ENCODE assay signal across 12 mouse cellular contexts in the genomic region with DNA sequence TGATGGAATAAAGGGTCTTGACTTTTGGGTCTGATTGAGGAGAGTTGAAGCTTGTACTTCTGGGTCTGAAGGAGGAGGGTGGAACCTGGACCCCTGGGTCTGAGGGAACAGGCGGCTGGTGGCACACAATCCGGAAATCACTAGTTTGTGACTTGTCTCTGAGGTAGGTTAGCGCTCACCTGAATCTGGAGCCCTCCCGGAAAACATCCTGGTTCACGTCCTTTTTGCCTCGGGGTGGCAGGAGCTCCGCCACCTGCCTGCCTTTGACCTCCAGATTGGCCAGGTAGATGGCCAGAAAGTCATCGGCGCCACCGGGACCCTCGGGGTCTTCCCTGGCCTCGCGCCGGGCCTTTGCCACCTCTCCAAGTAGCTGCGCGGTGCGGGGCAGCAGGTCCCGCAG. TPM values are rescaled to one million over a fixed set of nuclear protein-coding genes. Genes with fewer than 3 reads are reported as not detected.
DNase-seq lines count a peak whose midpoint lies in the region; ATAC-seq and TF ChIP-seq lines count a peak whose summit lies in the region.
"Had no signal": no experiment of that assay in that cellular context is flagged by ENCODE, and none has a peak within 500 bp of the region (broad histone marks: within the 10 kb centered on the region; RNA-seq: fewer than 3 reads in every experiment).

No protein-coding gene starts in this region.

- peaks cover 14% of the 10 kb centered on the region for H3K27me3 ChIP-seq in heart, embryonic 16.5 days (ENCODE audit: control insufficient read depth, insufficient read depth, low read length)
- H3K27me3 ChIP-seq in E14TG2a.4 (ENCODE audit: insufficient read depth, low read length): peaks cover 14% of the 10 kb centered on the region
- H3K27me3 ChIP-seq in embryonic facial prominence, embryonic 12.5 days: peaks cover 27% of the 10 kb centered on the region
- H3K27me3 ChIP-seq in limb, embryonic 12.5 days: peaks cover 49% of the 10 kb centered on the region
- H3K27me3 ChIP-seq in forebrain, embryonic 16.5 days (replicated peaks; ENCODE audit: control insufficient read depth, insufficient read depth, low read length): peaks cover 22% of the 10 kb centered on the region

- TF ChIP-seq CTCF in E14TG2a.4 (conservative IDR thresholded peaks at IDR 0.05; ENCODE audit: low read length): no peak

- peak overlapping the region; percentile 35 for H3K4me3 ChIP-seq in heart, embryonic 16.5 days (ENCODE audit: low read length)
- H3K4me3 ChIP-seq in E14TG2a.4 (replicated peaks; ENCODE audit: low read length): peak overlapping the region; percentile 86
- peak overlapping the region; percentile 20; the same call in 1 of the 2 replicates for H3K4me3 ChIP-seq in embryonic facial prominence, embryonic 12.5 days
- peak overlapping the region; percentile 24 for H3K4me3 ChIP-seq in limb, embryonic 12.5 days (replicated peaks)
- H3K4me3 ChIP-seq in forebrain, embryonic 16.5 days (replicated peaks; ENCODE audit: low read length): no peak overlapping the region

- no peak for ATAC-seq in heart, embryonic 16.5 days (replicated peaks; ENCODE audit: extremely low read depth, insufficient read depth, low FRiP score)
- ATAC-seq in embryonic facial prominence, embryonic 12.5 days (ENCODE audit: insufficient number of reproducible peaks, insufficient read depth, low FRiP score, low TSS enrichment): no peak
- no peak for ATAC-seq in limb, embryonic 12.5 days (ENCODE audit: insufficient number of reproducible peaks, insufficient read depth, low FRiP score, low TSS enrichment, low read depth)
- no peak for ATAC-seq in forebrain, embryonic 16.5 days
- ATAC-seq: forebrain, postnatal 0 days had no signal

- no peak overlapping the region for H3K27ac ChIP-seq in heart, embryonic 16.5 days (ENCODE audit: low read length)
- H3K27ac ChIP-seq in embryonic facial prominence, embryonic 12.5 days: 0 out of 2 replicates have a peak overlapping the region, but pooled peaks have one; percentile 2
- no peak overlapping the region for H3K27ac ChIP-seq in limb, embryonic 12.5 days
- no peak overlapping the region for H3K27ac ChIP-seq in forebrain, embryonic 16.5 days (ENCODE audit: low read length)

- no peak for DNase-seq in heart, adult 8-10 months (ENCODE audit: low spot score)
- no peak for DNase-seq in retina, embryonic 14.5 days (ENCODE audit: low spot score)
- no peak for DNase-seq in thymus, postnatal 4 days
- DNase-seq: adrenal gland, adult 8-10 months; cerebellum, adult 9-10 months; forebrain, postnatal 0 days had no signal

- H3K9me3 ChIP-seq in heart, embryonic 16.5 days (replicated peaks; ENCODE audit: control insufficient read depth, low read length): no peaks in the 10 kb centered on the region
- peaks cover 3% of the 10 kb centered on the region; the same call in 1 of the 2 replicates for H3K9me3 ChIP-seq in E14TG2a.4 (ENCODE audit: low read length)
- no peaks in the 10 kb centered on the region for H3K9me3 ChIP-seq in embryonic facial prominence, embryonic 12.5 days
- no peaks in the 10 kb centered on the region for H3K9me3 ChIP-seq in limb, embryonic 12.5 days
- H3K9me3 ChIP-seq in forebrain, embryonic 16.5 days (ENCODE audit: control insufficient read depth, low read length): no peaks in the 10 kb centered on the region

- 0 out of 2 replicates have a peak, but pooled peaks cover 2% of the 10 kb centered on the region for H3K4me1 ChIP-seq in heart, embryonic 16.5 days (ENCODE audit: control insufficient read depth, insufficient read depth, low read length)
- peaks cover 19% of the 10 kb centered on the region for H3K4me1 ChIP-seq in E14TG2a.4 (replicated peaks; ENCODE audit: low read depth, low read length)
- H3K4me1 ChIP-seq in embryonic facial prominence, embryonic 12.5 days: no peaks in the 10 kb centered on the region
- H3K4me1 ChIP-seq in limb, embryonic 12.5 days (replicated peaks): 0 out of 2 replicates have a peak, but pooled peaks cover 3% of the 10 kb centered on the region
- H3K4me1 ChIP-seq in forebrain, embryonic 16.5 days (replicated peaks; ENCODE audit: control insufficient read depth, insufficient read depth, low read length): no peaks in the 10 kb centered on the region

- 10% methylated on average over 18 of the region's 18 CpGs for WGBS in heart, embryonic 16.5 days
- WGBS in embryonic facial prominence, embryonic 12.5 days: 9% methylated on average over 18 of the region's 18 CpGs
- 10% methylated on average over 18 of the region's 18 CpGs for WGBS in limb, embryonic 12.5 days
- 14% methylated on average over 18 of the region's 18 CpGs for WGBS in forebrain, embryonic 16.5 days

- peak overlapping the region; percentile 51 for H3K4me2 ChIP-seq in heart, embryonic 16.5 days (ENCODE audit: low read depth, low read length)
- peak overlapping the region; percentile 39 for H3K4me2 ChIP-seq in embryonic facial prominence, embryonic 12.5 days (replicated peaks)
- H3K4me2 ChIP-seq in limb, embryonic 12.5 days: peak overlapping the region; percentile 42
- no peak overlapping the region for H3K4me2 ChIP-seq in forebrain, embryonic 16.5 days (ENCODE audit: low read length)

- no peaks in the 10 kb centered on the region for H3K36me3 ChIP-seq in heart, embryonic 16.5 days (ENCODE audit: control insufficient read depth, insufficient read depth)
- H3K36me3 ChIP-seq in E14TG2a.4 (ENCODE audit: insufficient read depth, low read length): no peaks in the 10 kb centered on the region
- no peaks in the 10 kb centered on the region for H3K36me3 ChIP-seq in embryonic facial prominence, embryonic 12.5 days
- H3K36me3 ChIP-seq in limb, embryonic 12.5 days: no peaks in the 10 kb centered on the region
- no peaks in the 10 kb centered on the region for H3K36me3 ChIP-seq in forebrain, embryonic 16.5 days (ENCODE audit: control insufficient read depth, insufficient read depth)

- peak overlapping the region; percentile 25; the same call in 1 of the 2 replicates for H3K9ac ChIP-seq in heart, embryonic 16.5 days (ENCODE audit: low read length)
- no peak overlapping the region for H3K9ac ChIP-seq in embryonic facial prominence, embryonic 12.5 days
- no peak overlapping the region; the same call in 1 of the 2 replicates for H3K9ac ChIP-seq in limb, embryonic 12.5 days (replicated peaks)
- no peak overlapping the region for H3K9ac ChIP-seq in forebrain, embryonic 16.5 days (replicated peaks; ENCODE audit: low read depth, low read length)
- H3K9ac ChIP-seq: forebrain, postnatal 0 days had no signal

RNA-seq across cellular contexts. Expression of a gene that starts 0.4 kb away (rescaled TPM):
- polyA plus RNA-seq in heart, embryonic 16.5 days (2015; fragmentation: Nextera tagmentation; extraction: Ambion mirVana): 1.2 and 2.0 TPM in 2 replicates
- under 1 TPM in 2 of 4 experiments, not detected in 2; 0.37 to 0.76 TPM for total RNA-seq in heart, adult 8-10 months (2022)
- polyA plus RNA-seq in embryonic facial prominence, embryonic 12.5 days (2016; fragmentation: Nextera tagmentation; extraction: Ambion mirVana): 4.4 and 4.8 TPM in 2 replicates
- 2.8 and 3.1 TPM in 2 replicates for polyA plus RNA-seq in limb, embryonic 12.5 days (2016; fragmentation: Nextera tagmentation; extraction: Ambion mirVana)
- not detected in 2 replicates for polyA plus RNA-seq in forebrain, embryonic 16.5 days (2015; fragmentation: Nextera tagmentation; extraction: Ambion mirVana)
- total RNA-seq: left cerebral cortex, postnatal 14 days had no signal

RNA-seq across cellular contexts. Expression of a gene that starts 25.4 kb away (rescaled TPM):
- polyA plus RNA-seq in heart, embryonic 16.5 days (2015; fragmentation: Nextera tagmentation; extraction: Ambion mirVana): 413 and 444 TPM in 2 replicates
- 100 to 1,000 TPM; 185 to 199 (median 197) TPM for total RNA-seq in heart, adult 8-10 months (2022)
- 62.3 and 69.1 TPM in 2 replicates for polyA plus RNA-seq in embryonic facial prominence, embryonic 12.5 days (2016; fragmentation: Nextera tagmentation; extraction: Ambion mirVana)
- polyA plus RNA-seq in limb, embryonic 12.5 days (2016; fragmentation: Nextera tagmentation; extraction: Ambion mirVana): 59.7 and 63.3 TPM in 2 replicates
- 7.9 and 8.8 TPM in 2 replicates for polyA plus RNA-seq in forebrain, embryonic 16.5 days (2015; fragmentation: Nextera tagmentation; extraction: Ambion mirVana)

RNA-seq across cellular contexts. Expression of a gene that starts 26.3 kb away (rescaled TPM):
- 3.1 and 4.1 TPM in 2 replicates for polyA plus RNA-seq in heart, embryonic 16.5 days (2015; fragmentation: Nextera tagmentation; extraction: Ambion mirVana)
- 1 to 10 TPM; 2.1 to 4.4 (median 3.5) TPM for total RNA-seq in heart, adult 8-10 months (2022)
- polyA plus RNA-seq in embryonic facial prominence, embryonic 12.5 days (2016; fragmentation: Nextera tagmentation; extraction: Ambion mirVana): 2.2 TPM in 2 replicates
- 0.54 and 0.82 TPM in 2 replicates for polyA plus RNA-seq in limb, embryonic 12.5 days (2016; fragmentation: Nextera tagmentation; extraction: Ambion mirVana)
- 0.30 and 0.92 TPM in 2 replicates for polyA plus RNA-seq in forebrain, embryonic 16.5 days (2015; fragmentation: Nextera tagmentation; extraction: Ambion mirVana)

RNA-seq across cellular contexts. Expression of a gene that starts 46.0 kb away (rescaled TPM):
- 63.5 and 76.8 TPM in 2 replicates for polyA plus RNA-seq in heart, embryonic 16.5 days (2015; fragmentation: Nextera tagmentation; extraction: Ambion mirVana)
- 10 to 100 TPM; 24.8 to 37.3 (median 34.9) TPM for total RNA-seq in heart, adult 8-10 months (2022)
- polyA plus RNA-seq in embryonic facial prominence, embryonic 12.5 days (2016; fragmentation: Nextera tagmentation; extraction: Ambion mirVana): 95.3 and 97.6 TPM in 2 replicates
- polyA plus RNA-seq in limb, embryonic 12.5 days (2016; fragmentation: Nextera tagmentation; extraction: Ambion mirVana): 65.0 and 74.9 TPM in 2 replicates
- polyA plus RNA-seq in forebrain, embryonic 16.5 days (2015; fragmentation: Nextera tagmentation; extraction: Ambion mirVana): 42.3 and 48.4 TPM in 2 replicates

RNA-seq across cellular contexts. Expression of a gene that starts 55.5 kb away (rescaled TPM):
- polyA plus RNA-seq in heart, embryonic 16.5 days (2015; fragmentation: Nextera tagmentation; extraction: Ambion mirVana): not detected in 2 replicates
- total RNA-seq in heart, adult 8-10 months (2022): not detected
- 0.20 and 0.62 TPM in 2 replicates for polyA plus RNA-seq in embryonic facial prominence, embryonic 12.5 days (2016; fragmentation: Nextera tagmentation; extraction: Ambion mirVana)
- polyA plus RNA-seq in limb, embryonic 12.5 days (2016; fragmentation: Nextera tagmentation; extraction: Ambion mirVana): 0.43 TPM in 1 of 2 replicates, not detected in the other
- 8.8 and 11.8 TPM in 2 replicates for polyA plus RNA-seq in forebrain, embryonic 16.5 days (2015; fragmentation: Nextera tagmentation; extraction: Ambion mirVana)
